Mouse (Mus musculus): ENCODE results near the gene Pld5. TPM values are rescaled to one million over a fixed set of nuclear protein-coding genes. Genes with fewer than 3 reads are reported as not detected.

The Pld5 gene
- total RNA-seq (2021), result 1 to 10 TPM; 7.5 to 8.5 TPM
- long read RNA-seq, experiment 1, partial matches to known transcripts, result 2 of 8 reads
- long read RNA-seq, experiment 1, other reads (novel, unspliced or antisense), result 4 of 8 reads
- long read RNA-seq, experiment 2, transcript Pld5-201 (10 exons, 3,557 nt), result major isoform, 5 of 14 reads
- long read RNA-seq, experiment 2, partial matches to known transcripts, result 1 of 14 reads
- long read RNA-seq, experiment 2, other reads (novel, unspliced or antisense), result 7 of 14 reads

DNA sequence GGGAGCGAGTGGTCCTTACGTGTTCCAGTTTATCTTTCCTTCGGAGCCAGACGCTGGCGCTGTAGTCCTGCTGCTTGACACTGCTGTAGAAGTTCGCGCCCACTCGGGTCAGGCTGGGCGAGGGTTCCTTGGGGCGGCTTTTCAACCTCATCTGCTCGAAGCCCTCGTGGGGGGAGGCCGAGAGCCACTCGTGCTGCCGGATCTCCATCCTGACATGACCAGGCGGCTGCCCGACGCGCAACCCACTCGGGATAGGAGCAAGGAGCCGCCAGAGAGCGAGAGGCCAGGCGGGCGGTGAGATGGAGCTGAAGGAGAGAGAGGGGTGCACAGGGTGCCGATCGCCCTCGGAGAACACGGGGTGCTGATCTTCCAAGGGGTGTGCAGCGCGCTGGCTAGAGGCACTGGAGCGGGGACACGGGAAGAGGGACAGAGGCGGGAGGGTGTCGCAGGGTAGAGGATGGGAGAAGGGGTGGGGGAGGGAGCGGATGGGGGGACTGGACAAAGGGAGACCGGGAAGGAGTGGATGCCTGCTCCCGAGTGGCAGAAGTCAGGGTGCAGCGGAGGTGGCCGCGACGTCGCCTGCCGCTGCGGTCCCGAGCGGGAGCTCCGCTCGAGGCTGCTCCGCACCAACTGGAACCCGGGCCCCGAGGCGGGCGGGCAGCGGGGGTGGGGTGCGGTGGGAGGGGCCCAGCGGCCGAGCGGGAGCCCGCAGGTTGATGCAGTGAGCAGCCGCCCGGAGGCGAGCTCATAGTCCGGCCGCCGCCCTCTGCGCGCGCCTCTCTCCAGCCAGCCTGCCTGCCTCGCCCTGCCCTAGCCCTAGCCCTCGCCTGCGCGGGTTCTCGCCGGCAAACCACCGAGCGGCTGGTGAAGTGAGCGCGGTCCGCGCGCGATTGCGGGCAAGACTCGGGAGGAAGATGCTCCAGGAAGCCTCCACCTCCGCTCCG, at the start of gene Pld5:
TSS of gene Pld5 (minus strand) at position 646 of the 944 bp plus-strand sequence.
- DNase-seq (ENCODE audit: low spot score in 2 of 2), result peak in 1 of 2 experiments; percentile 23
- intact Hi-C loops (cut with DNase I), result no loop called here

DNA sequence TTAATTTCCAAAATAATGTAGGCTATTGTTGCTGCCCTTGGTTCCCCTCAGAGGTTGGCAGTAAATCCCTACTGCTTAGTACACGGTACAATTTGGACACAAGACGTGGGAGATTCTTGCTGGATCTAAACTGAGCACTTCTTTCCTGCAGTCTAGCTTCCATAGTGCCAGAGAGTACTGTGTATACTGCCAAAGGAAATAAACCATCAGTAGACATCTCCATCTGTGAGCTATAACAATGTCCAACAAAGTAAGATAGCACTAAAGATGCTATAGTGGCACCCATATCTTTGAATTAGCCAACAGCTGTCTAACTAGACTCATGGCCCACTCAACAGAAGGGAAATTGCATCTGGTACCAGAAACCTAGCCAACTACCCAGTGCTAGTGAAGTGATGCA, 40.0 kb upstream of the Pld5 start:
- peak in 1 of 2 experiments; percentile 2 for DNase-seq (ENCODE audit: low spot score in 2 of 2)
- intact Hi-C loops (cut with DNase I), result no loop called here

DNA sequence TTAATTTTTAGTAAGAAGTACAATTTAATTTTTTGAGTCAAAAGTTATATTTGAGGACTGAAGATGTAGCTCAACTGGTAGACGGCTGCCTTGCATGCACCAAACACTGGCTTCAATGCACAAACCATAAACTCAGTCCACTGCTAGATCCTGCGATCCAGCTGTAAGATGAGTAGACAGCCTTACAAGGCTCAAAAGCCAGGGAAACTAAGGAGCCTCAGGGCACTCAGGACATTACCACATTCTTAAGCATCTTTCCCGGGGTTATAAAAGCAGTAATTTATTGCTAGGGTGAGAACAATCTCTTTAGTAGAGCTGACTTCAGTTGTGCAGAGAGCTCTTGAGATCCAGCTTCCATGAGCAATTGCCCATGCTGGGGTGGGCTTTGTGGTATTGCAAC, 35.1 kb upstream of the Pld5 start:
- DNase-seq (ENCODE audit: low spot score in 2 of 2), result no peak
- intact Hi-C loops (cut with DNase I), result no loop called here

DNA sequence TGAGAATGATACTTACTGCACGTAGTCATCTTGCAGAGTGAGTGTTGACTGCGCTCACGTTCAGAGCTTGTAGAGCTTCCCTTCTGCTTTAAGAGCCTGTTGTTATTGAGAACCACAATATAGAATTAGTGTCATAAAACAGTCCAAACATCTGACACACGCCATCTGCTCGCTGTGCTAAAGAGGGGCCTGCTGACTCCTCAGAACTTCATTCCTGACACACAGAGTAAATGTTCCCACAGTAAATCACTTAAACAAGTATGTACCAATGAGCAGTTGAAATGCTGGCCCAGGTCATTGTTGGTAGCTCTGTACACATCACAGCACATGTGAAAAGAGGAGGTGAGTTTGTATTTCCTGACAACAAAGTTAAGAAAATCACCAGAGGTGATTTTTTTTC, 14.3 kb upstream of the Pld5 start:
- intact Hi-C loops (cut with DNase I), result no loop called here
- DNase-seq (ENCODE audit: low spot score in 2 of 2), result no peak

DNA sequence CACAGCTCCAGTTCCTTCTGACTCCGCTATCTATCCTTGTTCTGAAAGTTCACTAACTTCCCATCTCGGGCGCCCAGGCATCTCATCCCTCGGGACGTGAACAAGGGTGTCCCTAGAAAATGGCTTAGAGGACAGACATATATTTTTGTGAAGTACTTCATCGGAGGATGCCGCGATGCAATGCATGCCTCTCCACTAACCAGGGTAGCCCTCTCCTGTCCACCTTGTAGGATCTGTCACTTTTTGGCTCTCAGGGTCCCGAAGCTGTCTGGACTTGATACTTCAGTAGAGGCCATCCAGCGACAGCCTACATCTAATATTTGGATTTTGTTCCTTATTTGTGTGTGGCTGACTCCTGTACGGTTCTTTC, 484 bp upstream of the Pld5 start:
- intact Hi-C loops (cut with DNase I), result no loop called here

GRCm38 (mm10) chr1:176248717-176249030, 26.4 kb downstream of the Pld5 start:
- no peak for DNase-seq (ENCODE audit: low spot score in 2 of 2)

More for the DNA sequence above, 484 bp upstream of the Pld5 start:
- no peak for DNase-seq (ENCODE audit: low spot score in 2 of 2)

DNA sequence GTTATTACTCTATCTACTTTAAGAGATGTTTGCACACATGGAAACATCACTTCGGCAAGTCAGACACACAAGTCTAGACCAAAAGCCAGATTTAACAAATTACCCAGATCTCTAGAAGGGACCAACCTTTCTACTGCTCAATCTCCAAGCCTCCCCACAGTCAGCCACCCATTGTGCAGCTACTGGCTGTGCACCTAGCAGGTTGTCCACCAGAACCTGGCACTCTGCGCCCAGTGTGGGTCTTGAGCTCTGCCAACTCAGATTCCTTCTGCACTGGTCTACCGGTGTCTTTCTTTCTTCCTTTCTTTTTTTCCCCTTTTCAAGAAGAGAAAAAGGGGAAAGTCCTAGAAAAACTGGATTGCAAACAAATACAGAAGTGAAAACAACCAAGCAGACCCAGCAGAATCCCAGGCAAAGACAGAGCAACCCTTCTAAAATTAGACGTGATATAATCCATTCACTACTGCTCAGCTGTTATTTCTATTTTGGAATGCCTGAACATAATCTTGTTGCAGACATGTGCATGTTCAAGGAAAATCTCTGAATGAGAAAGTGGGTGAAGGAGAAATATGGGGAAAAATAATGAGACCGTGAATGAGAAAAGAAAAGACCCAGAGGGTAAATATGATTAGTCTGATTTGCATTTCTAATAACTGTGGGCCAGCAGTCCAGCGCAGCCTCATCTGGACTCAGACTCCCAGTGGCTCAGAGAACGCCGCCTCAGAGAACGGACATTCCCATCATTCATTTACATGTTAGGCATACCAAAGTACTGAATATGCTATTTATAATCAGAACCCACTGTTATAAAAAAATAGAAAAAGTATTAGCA, 27.0 kb downstream of the Pld5 start:
- DNase-seq (ENCODE audit: low spot score in 2 of 2), result peak in 1 of 2 experiments; percentile 25
- intact Hi-C loops (cut with DNase I), result no loop called here

More at GRCm38 (mm10) chr1:176248717-176249030, 26.4 kb downstream of the Pld5 start:
- intact Hi-C loops (cut with DNase I), result no loop called here

DNA sequence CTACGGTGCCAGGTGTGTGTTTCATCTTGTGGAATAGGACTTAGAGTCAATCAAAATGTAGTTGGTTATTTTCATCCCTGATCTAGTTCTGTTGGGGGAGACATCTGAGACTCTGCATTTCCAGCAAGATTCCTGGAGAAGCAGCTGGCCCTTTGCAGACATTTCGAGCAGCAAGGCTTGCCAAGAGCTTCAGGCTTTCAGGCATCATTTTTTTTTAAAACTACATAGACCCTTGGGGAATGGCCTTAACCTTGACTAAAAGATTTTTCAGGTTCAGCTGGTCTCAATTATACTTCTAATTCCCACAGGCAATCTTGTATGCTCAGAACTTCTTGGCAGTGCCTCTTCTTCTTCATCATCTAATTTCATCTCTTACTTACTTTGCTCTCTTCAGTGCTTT, 35.9 kb downstream of the Pld5 start:
- intact Hi-C loops (cut with DNase I), result no loop called here
- no peak for DNase-seq (ENCODE audit: low spot score in 2 of 2)

- no peak for DNase-seq (ENCODE audit: low spot score in 2 of 2)
- intact Hi-C loops (cut with DNase I), result loop anchor here (1.0 to 5.0 kb wide), 2 partner anchors 286 to 475 kb away; no protein-coding TSS in a partner anchor
These were observed 51.3 kb downstream of the Pld5 start for GRCm38 (mm10) chr1:176223794-176224193.

GRCm38 (mm10) chr1:176223196-176223595, 51.9 kb downstream of the Pld5 start:
- intact Hi-C loops (cut with DNase I), result loop anchor here (1.0 to 5.0 kb wide), 2 partner anchors 286 to 475 kb away; no protein-coding TSS in a partner anchor
- DNase-seq (ENCODE audit: low spot score in 2 of 2), result peak; percentile 59 to 81

- DNase-seq (ENCODE audit: low spot score in 2 of 2), result no peak
- intact Hi-C loops (cut with DNase I), result no loop called here
These were observed 56.9 kb downstream of the Pld5 start for GRCm38 (mm10) chr1:176218217-176218616.

DNA sequence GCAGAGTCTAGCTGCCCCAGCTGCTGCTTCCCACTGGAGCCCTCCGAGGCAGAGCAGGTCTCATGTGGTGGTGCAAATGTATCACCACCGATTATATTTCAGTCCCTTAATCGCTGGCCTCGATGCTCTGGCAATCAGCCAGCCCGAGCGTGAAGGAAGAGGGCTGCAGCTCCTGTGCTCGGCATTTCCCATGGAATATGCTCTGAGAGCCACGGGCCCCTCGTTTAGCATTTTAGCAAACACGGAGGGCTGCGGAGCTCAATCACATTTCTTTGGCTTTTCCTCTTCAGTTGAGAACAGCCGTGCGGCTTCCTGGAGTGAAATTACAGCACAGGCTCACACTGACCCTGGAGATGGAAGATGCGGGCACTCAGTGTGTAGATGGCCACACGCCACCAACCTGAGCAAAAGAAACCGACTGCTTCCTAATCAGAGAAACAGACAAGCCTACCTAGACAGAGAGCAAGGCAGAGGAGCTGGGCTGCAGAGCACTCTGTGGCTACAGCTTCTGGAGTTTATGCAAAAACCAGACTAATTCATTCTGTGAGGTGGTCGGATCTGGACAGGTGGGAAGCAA, 61.4 kb downstream of the Pld5 start:
- peak in 1 of 2 experiments; percentile 8 for DNase-seq (ENCODE audit: low spot score in 2 of 2)
- intact Hi-C loops (cut with DNase I), result no loop called here

DNA sequence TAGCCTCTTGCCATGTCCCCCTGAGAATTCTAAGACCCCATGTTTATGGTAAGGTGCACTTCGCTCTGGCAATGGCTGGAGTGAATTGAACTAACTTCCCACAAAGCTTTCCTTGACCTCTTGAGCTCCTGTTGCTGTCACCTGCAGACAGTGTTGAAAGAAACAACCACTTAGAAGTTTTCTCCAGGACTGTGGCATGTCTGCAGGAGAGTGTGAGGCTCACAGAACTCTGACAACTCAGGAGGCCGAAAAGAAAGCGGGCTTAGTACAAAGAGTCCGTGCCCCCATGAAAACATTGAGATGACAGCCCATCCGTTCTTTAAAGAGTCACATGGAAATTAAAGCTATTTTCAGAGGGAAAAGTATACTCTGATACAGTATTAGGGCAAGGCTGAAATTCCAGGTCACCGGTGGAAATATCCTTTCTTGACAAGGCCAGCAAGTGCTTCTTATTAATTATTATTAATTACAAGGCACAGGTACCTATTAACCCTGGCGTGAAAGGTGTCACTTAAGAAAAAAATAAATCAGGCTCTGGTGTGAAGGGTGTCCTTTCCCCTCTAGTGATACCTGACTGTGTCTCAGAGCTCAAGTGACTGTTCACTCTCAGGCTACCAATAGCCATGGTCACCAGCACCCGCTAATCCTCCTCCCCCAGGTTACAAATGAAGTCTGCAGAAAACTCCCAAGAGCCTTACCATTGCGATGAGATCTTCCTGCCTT, 62.0 kb downstream of the Pld5 start:
- intact Hi-C loops (cut with DNase I), result no loop called here
- DNase-seq (ENCODE audit: low spot score in 2 of 2), result no peak

- intact Hi-C loops (cut with DNase I), result no loop called here
- no peak for DNase-seq (ENCODE audit: low spot score in 2 of 2)
These were observed 64.3 kb downstream of the Pld5 start for GRCm38 (mm10) chr1:176210803-176211202.

DNA sequence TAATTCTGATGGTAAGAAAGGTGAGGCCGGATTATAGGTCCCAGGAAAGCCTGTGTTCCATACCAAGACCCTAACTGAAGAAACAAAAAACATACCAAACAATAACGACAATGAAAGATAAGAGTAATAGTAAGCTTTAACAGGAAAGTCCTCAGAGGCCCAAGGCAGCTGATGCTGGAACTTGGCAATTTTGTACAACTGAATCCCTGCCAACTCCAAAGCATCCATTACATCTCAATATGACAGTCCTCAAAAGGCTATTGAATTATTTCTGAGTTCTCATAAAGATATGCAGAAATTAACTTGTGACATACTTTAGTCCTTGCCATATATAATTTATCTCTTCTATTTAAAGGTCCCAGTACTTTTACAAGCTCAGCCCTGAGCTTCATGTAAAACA, 67.1 kb downstream of the Pld5 start:
- DNase-seq (ENCODE audit: low spot score in 2 of 2), result no peak
- intact Hi-C loops (cut with DNase I), result no loop called here

GRCm38 (mm10) chr1:176202360-176202759, 72.8 kb downstream of the Pld5 start:
- no peak for DNase-seq (ENCODE audit: low spot score in 2 of 2)
- intact Hi-C loops (cut with DNase I), result no loop called here

DNA sequence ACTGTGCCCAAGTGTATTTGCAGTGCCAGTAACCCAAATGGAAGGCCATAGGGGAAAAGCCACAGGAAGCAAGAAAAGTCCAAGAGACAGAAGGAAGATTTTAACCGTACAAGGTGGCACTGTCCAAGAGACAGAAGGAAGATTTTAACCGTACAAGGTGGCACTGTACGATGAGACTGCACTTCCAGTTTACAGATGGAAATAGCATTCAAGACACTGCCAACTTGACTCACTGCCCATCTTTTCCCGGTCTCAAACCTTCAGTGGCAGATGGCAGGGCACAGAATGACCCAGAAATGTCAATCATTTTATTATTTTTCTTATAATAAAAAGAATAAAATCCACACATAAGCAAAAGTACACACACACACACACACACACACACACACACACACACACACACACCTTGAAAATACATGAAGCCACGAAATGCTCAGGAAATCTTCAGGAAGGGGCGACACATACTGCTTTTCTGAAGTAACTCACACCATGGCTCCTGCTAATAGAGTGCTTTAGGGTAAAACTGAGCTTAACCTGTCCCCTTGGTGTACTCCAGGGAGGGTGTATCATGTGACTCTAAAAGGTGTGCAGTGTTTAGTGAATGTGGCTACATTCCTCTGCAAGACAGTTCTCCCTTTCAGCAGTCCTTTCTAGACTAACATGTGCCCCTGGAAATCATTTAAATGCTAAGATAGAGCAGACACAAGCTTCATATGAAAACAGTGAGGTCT, 77.9 kb downstream of the Pld5 start:
- intact Hi-C loops (cut with DNase I), result no loop called here
- DNase-seq (ENCODE audit: low spot score in 2 of 2), result no peak

DNA sequence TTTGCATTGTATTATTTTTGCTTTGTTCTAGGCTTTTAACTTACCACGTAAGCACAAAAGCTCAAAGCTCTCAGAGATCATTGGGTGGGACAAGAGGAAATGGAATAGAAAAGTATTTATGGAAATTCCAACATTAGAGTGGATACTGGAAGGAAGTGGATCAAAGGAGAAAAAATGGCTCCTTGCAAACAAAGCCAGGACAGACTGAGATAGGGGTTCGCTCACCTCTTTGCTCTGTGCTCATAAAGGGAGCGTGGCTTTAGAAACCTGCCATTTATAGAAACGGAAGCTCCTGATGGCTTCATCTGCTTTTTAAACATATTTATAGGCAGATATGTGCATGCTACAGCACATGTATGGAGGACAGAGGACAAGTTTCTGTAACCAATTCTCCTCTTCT, 78.8 kb downstream of the Pld5 start:
- DNase-seq (ENCODE audit: low spot score in 2 of 2), result no peak
- intact Hi-C loops (cut with DNase I), result no loop called here
